Mouse (Mus musculus): ENCODE measurements around the gene Sertad2.

DNA sequence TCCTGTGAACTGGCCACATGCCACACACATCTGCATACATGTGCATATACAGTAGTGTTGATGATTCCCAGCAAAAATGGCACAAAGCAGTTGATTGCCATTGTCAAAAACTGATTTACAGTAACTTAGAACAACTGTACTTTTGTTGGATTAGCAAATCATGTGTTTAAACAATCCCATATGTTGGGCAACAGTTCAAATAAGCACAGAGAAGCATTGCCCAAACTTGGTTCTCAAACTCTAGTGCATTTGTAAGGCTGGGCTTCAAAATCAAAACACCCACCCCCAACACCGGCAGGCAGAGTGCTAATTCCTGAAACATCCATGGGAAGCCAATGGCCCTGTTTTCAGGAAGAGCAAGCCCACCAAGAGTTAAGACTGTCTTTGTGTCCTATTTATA is 108.1 kb downstream of the Sertad2 start:
- TF ChIP-seq GATA1 (IDR thresholded peaks at IDR 0.05; ENCODE audit: borderline replicate concordance, low read length) (no peak), FLI1 (IDR thresholded peaks at IDR 0.05; ENCODE audit: low read length) (no peak)

Data from megakaryocyte, embryonic 14.5 days (primary cell).